Mouse (Mus musculus) gastrocnemius, postnatal 14 days (tissue): ENCODE results near the gene Glod4. TPM values are rescaled to one million over a fixed set of nuclear protein-coding genes. Genes with fewer than 3 reads are reported as not detected.

Source experiments
- DNase-seq: peaks from one replicate; pipeline ENCODE4 v3.0.0; 2021; ENCODE audit warnings: mixed read lengths
- intact Hi-C: fragments of 180-260 bp; cut with DNase I; formaldehyde crosslinking; loops from one replicate; pipeline ENCODE4 v1.15.1; 2025; ENCODE audit warnings: low total_unique reads
- total RNA-seq, 2 experiments: library from RNA; stranded (reverse); gene quantifications; 2 replicates each; pipeline ENCODE4 v1.2.3; 2021

Gene Glod4
- total RNA-seq, 2 experiments from 2014 or later: 25.2 to 28.0 TPM

DNA sequence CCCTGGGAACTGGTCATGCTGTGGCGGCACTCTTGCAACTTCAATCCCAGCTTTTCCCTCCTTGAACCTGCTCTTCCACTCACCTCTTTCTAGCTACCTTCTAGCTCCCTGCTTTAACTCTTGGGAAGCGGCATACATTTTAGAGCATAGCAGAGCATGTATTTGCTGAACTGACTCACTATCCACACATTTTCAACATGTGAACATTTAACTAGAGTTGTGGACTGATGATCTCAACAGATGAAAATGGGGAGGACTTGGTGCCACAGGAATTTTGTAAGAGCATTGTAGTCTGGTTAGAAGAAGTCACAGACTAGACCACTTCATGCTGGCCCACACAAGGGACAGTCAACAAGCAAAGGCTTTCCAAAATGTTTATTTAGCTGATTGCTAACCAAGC is 85.2 kb downstream of the Glod4 start:
- intact Hi-C loops: loop anchor here (5.0 kb wide), 1 partner anchor 371 kb away; no protein-coding TSS in a partner anchor
- DNase-seq: no peak

- no peak for DNase-seq
- intact Hi-C loops: loop anchor here (5.0 kb wide), 2 partner anchors 68 to 368 kb away; no protein-coding TSS in a partner anchor
Measured at GRCm38 (mm10) chr11:76154861-76155260, 88.7 kb downstream of the Glod4 start.

DNA sequence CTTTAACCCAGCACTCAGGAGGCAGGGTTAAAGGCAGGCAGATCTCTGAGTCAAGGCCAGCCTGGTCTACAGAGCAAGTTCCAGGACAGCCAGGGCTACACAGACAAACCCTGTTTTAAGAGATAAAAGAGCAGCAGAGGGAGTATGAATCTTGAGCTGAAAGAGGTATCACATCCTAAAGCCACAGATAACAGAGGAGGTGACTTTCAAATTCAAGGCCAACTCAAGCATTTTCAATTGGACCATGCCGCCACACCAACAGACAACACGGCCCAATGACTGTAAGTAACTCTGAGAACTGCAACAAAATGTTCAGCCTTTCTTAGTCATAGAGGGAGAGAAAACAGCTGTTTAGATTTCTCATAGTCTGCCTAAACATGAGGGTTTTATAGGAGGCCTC is 89.3 kb downstream of the Glod4 start:
- DNase-seq: no peak
- intact Hi-C loops: loop anchor here (5.0 kb wide), 1 partner anchor 67 kb away; no protein-coding TSS in a partner anchor

GRCm38 (mm10) chr11:76153236-76153951 is 90.1 kb downstream of the Glod4 start:
- intact Hi-C loops: loop anchor here (5.0 kb wide), 1 partner anchor 66 kb away; no protein-coding TSS in a partner anchor
- no peak for DNase-seq

DNA sequence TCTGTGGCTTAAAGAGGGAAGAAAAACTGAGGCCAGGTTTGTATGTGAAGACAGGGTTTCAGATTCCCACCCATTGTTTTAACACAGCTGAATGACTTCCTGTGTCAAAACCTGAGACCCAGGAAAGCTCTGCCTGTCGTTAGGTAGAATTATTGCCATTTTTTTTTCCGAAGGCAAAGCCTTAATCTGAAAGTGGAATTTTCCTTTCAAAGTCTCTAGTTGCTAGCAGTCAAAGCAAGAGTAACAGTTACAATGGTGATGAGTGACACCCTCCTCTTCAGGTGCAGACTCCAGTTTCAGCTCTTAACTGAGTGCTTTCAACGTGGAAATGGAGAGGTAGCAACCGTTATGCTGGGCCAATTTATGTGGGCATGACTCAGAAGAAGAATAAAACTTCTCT is 92.5 kb downstream of the Glod4 start:
- intact Hi-C loops: loop anchor here (5.0 kb wide), 1 partner anchor 64 kb away; no protein-coding TSS in a partner anchor
- no peak for DNase-seq

GRCm38 (mm10) chr11:76148055-76149008 is 95.2 kb downstream of the Glod4 start:
- intact Hi-C loops: no loop called here
- DNase-seq: no peak

GRCm38 (mm10) chr11:76146187-76147010 is 97.1 kb downstream of the Glod4 start:
- DNase-seq: no peak
- intact Hi-C loops: no loop called here

DNA sequence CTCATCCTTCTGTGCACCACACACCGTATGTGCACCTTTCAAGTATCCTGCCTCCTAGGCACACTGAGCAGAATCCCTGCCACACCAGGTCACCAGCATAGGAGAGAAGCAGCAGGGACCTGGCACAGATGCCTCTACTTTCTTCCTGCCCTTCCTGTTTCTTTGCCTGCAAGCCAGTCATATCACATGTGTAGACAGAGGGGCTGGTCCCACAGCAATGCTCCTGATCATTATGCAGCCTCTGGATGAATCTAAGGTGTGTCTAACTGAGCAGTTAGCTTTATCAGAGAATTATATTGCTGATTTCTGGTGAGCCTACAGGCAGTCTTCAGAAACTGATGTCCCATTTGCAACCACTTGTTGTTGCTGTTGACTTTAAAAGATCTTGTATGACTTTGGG is 98.4 kb downstream of the Glod4 start:
- intact Hi-C loops: no loop called here
- DNase-seq: no peak

- intact Hi-C loops: no loop called here
- no peak for DNase-seq
Measured at GRCm38 (mm10) chr11:76144386-76144785, 99.1 kb downstream of the Glod4 start.

GRCm38 (mm10) chr11:76137996-76138395 is 105.5 kb downstream of the Glod4 start:
- no peak for DNase-seq
- intact Hi-C loops: no loop called here

GRCm38 (mm10) chr11:76135641-76136437 is 107.7 kb downstream of the Glod4 start:
- intact Hi-C loops: no loop called here

GRCm38 (mm10) chr11:76130859-76131258 is 112.7 kb downstream of the Glod4 start:
- DNase-seq: no peak
- intact Hi-C loops: no loop called here

More at GRCm38 (mm10) chr11:76135641-76136437, 107.7 kb downstream of the Glod4 start:
- no peak for DNase-seq

DNA sequence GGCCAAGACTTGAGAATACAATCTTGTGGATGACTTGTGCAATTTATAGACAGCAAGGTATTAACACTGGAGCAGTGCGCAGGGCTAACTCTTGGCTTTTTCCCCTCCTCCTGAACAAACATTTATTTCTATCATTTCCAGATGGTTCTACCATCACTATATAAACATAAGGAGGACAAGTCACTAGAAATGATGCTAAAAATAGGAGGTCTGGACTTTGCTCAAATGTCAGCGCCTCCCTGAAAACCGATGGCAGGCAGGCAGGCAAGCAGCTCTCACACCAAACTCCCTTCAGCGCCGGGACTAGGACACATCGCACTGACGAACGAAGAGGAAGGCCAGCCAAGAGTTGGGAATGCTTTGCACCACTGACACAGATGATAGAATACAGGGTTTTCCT is 118.1 kb downstream of the Glod4 start:
- DNase-seq: no peak
- intact Hi-C loops: no loop called here

DNA sequence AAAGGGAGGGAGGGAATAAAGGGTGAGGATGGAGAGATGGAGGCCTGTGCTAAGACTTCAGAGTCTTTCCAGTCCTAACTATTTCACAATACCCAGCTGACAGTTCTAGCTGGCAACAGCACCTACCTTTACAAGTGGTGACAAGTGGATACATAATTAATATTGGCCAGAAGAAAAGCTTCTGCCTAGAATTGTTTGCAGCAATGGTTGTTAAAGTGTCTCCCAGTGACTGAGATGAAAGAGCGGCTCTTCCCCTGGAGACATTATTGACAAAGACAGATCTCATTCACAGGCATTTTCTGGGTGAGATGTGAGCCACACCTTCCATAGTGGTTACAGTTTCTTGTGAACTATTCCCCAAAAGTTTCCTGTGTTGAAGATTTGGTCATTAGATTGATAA is 120.0 kb downstream of the Glod4 start:
- intact Hi-C loops: no loop called here
- DNase-seq: no peak

GRCm38 (mm10) chr11:76122571-76122970 is 121.0 kb downstream of the Glod4 start:
- no peak for DNase-seq
- intact Hi-C loops: no loop called here

- intact Hi-C loops: no loop called here
- DNase-seq: no peak
Measured at GRCm38 (mm10) chr11:76121086-76121485, 122.4 kb downstream of the Glod4 start.

DNA sequence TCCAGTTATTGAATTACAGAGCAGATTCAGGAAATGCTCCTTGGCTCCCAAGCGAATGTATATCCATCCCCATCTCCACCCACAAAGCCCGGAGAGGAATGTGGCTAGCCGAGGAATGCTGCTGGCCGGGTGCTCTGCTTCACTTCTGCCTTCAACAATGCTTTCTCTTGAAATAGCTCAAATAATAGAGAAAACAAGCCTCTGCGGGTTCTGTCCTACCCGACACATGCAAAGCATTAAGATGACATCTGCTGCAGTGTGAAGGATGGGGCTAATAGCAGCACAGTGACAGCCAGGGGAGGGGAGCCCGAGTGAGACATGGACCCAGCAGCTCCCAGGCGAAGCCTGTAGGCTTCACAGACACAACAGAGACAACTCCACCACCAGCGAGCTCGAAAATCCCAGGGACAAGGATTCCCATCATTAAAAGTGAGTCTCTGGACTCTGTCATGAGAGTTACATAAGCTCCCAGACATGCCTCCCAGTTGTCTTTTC is 123.1 kb downstream of the Glod4 start:
- intact Hi-C loops: no loop called here
- DNase-seq: no peak

GRCm38 (mm10) chr11:76110416-76110815 is 133.1 kb downstream of the Glod4 start:
- intact Hi-C loops: no loop called here
- no peak for DNase-seq
